Mouse (Mus musculus) lung, embryonic 15.5 days (tissue): ENCODE measurements around the gene Ttc23. TPM values are rescaled to one million over a fixed set of nuclear protein-coding genes. Genes with fewer than 3 reads are reported as not detected.

Experiments used
- ATAC-seq: fragments of 200-750 bp; cut with Nextera tagmentation; 2 replicates; pipeline ENCODE4 v1.8.0; 2017; ENCODE audit warnings: moderate number of reproducible peaks, borderline replicate concordance; ENCODE audit not compliant: low FRiP score, low TSS enrichment; ENCODE audit errors: extremely low read depth
- H3K27ac ChIP-seq: fragments of 300-500 bp; sonication (generic); 2 replicates; pipeline ENCODE4 v1.5.1; 2015; ENCODE audit warnings: moderate library complexity, mild to moderate bottlenecking, inconsistent platforms
- H3K27me3 ChIP-seq: fragments of 300-500 bp; sonication (generic); 2 replicates; pipeline ENCODE4 v1.6.1; 2015; ENCODE audit warnings: inconsistent platforms
- H3K36me3 ChIP-seq: fragments of 300-500 bp; sonication (generic); 2 replicates; pipeline ENCODE4 v1.6.1; 2015; ENCODE audit warnings: inconsistent platforms
- H3K4me1 ChIP-seq: fragments of 300-500 bp; sonication (generic); 2 replicates; pipeline ENCODE4 v1.6.1; 2015; ENCODE audit warnings: inconsistent platforms
- H3K4me2 ChIP-seq: fragments of 300-500 bp; sonication (generic); 2 replicates; pipeline ENCODE4 v1.6.1; 2015; ENCODE audit warnings: inconsistent platforms, mild to moderate bottlenecking, moderate library complexity
- H3K4me3 ChIP-seq: fragments of 300-500 bp; sonication (generic); 2 replicates; pipeline ENCODE4 v1.5.1; 2015; ENCODE audit warnings: mild to moderate bottlenecking, inconsistent platforms
- H3K9ac ChIP-seq: fragments of 300-500 bp; sonication (generic); 2 replicates; pipeline ENCODE4 v1.6.1; 2015; ENCODE audit warnings: inconsistent platforms
- H3K9me3 ChIP-seq: fragments of 300-500 bp; sonication (generic); 2 replicates; pipeline ENCODE4 v1.6.1; 2016; ENCODE audit warnings: inconsistent platforms
- WGBS: fragments of 180-500 bp; shearing (Covaris S2); methylation state at CpG from one replicate; pipeline ENCODE4 v1.1.7; 2015; 5-methylcytosine and 5-hydroxymethylcytosine counted together
- polyA plus RNA-seq: library from polyadenylated mRNA; unstranded; fragments of >200 nt; fragmentation: Nextera tagmentation; extraction: Ambion mirVana; gene quantifications from 2 replicates; pipeline ENCODE4 v1.2.1, GENCODE M21; 2015

The Ttc23 gene
- polyA plus RNA-seq, 1 experiment from 2014 or later: 26.8 TPM

- ATAC-seq: no peak
Observed at GRCm38 (mm10) chr7:67756636-67757035, 109.4 kb downstream of the Ttc23 start.

GRCm38 (mm10) chr7:67758506-67758857 is 111.3 kb downstream of the Ttc23 start:
- ATAC-seq: no peak; the same call in 1 of the 2 replicates
- 2% methylated on average over 19 of the region's 19 CpGs for WGBS
- no peaks in the 10 kb centered on the region for H3K9me3 ChIP-seq

More at GRCm38 (mm10) chr7:67756636-67757035, 109.4 kb downstream of the Ttc23 start:
- Histone ChIP-seq H3K9me3 (no peaks in the 10 kb centered on the region), H3K27me3 (peaks cover 10% of the 10 kb centered on the region), H3K36me3 (no peaks in the 10 kb centered on the region), H3K4me2 (no peak overlapping the region), H3K27ac (no peak overlapping the region), H3K9ac (no peak overlapping the region), H3K4me3 (no peak overlapping the region), H3K4me1 (peaks cover 15% of the 10 kb centered on the region)
- 79% methylated on average over 5 of the region's 5 CpGs for WGBS

DNA sequence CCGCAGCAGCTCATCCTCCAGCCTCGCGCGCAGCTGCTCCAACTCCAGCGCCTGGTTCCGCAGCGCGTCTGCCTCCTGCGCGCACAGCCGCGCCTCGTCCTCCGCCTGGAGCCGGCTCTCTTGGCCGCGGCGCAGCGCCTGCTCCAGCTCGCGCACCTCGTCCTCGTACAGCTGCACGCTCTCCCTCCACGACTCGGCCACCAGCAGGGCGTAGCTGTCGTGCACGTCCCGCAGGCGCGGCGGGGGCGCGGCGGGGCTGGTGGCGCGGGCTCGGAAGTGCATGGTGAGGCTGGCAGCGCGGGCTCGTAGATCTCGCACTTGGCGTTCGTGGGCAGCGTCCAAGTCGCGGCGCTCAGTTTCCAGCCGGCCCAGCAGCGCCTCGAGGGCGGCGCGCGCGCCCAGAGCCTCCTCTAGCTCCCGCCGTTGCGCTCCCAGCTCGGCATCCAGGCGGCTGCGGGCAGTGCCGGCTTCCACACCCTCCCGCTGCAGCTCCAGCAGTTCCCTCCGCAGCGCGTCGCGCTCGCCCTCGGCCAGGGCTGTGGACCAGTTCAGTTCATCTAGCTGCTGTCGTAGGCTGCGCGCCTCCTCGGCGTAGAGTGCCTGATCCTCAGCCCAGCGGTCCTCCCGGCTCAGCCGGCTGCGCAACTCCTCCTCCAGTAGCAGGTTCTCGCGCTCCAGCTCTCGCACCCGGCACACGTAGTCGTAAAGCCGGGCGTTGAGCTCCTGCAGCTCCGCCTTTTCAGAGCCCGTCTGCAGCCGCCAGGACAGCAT is 111.8 kb downstream of the Ttc23 start:
- H3K27me3 ChIP-seq: peaks cover 10% of the 10 kb centered on the region
- H3K4me2 ChIP-seq: peak overlapping the region; percentile 93
- peak; percentile 76 for ATAC-seq
- H3K27ac ChIP-seq: peak overlapping the region; percentile 62
- peak overlapping the region; percentile 54 for H3K9ac ChIP-seq
- peaks cover 15% of the 10 kb centered on the region for H3K4me1 ChIP-seq
- WGBS: under 1% methylated on average over 91 of the region's 92 CpGs
- no peaks in the 10 kb centered on the region for H3K9me3 ChIP-seq
- H3K4me3 ChIP-seq: peak overlapping the region; percentile 53
- no peaks in the 10 kb centered on the region for H3K36me3 ChIP-seq

More at GRCm38 (mm10) chr7:67758506-67758857, 111.3 kb downstream of the Ttc23 start:
- Histone ChIP-seq H3K4me2 (peak overlapping the region; percentile 93), H3K27me3 (peaks cover 10% of the 10 kb centered on the region), H3K27ac (peak overlapping the region; percentile 62; the same call in 1 of the 2 replicates), H3K4me3 (peak overlapping the region; percentile 53), H3K4me1 (peaks cover 15% of the 10 kb centered on the region), H3K36me3 (no peaks in the 10 kb centered on the region), H3K9ac (peak overlapping the region; percentile 54)

- H3K36me3 ChIP-seq: no peaks in the 10 kb centered on the region
- peak within 1 kb of the TSS; percentile 53 for H3K4me3 ChIP-seq
- peak within 1 kb of the TSS; percentile 62 for H3K27ac ChIP-seq
- H3K27me3 ChIP-seq: peaks cover 10% of the 10 kb centered on the region
- H3K9ac ChIP-seq: peak within 1 kb of the TSS; percentile 54
- ATAC-seq: peak; percentile 95
- peaks cover 12% of the 10 kb centered on the region for H3K4me1 ChIP-seq
- peak within 1 kb of the TSS; percentile 93 for H3K4me2 ChIP-seq
- no peaks in the 10 kb centered on the region for H3K9me3 ChIP-seq
- WGBS: under 1% methylated on average over 35 of the region's 37 CpGs
Observed at GRCm38 (mm10) chr7:67759629-67759995, 112.4 kb downstream of the Ttc23 start, which contains the start of gene Synm. Synm (minus strand) TSS chr7:67759742.

DNA sequence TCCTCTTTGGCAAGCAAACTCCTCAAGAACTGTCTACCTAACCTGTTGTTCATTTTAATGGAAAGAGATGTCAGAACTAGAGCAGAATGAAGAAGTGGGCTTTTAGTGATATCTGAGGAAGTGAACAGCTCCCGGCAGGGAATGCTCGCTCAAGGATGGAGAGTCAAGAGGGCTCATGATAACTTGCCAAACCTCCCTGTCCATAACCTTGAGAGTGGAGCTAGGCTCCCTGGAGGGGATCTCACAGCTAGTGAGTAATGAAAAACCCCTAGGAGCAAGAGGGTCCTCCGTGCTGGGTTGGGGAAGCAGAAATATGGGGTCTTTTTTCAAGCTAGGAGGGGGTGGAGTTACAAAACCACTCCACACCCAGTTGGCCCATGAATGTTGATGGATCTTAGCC is 116.4 kb downstream of the Ttc23 start:
- Histone ChIP-seq H3K9me3 (no peaks in the 10 kb centered on the region), H3K4me2 (no peak overlapping the region), H3K9ac (no peak overlapping the region), H3K27ac (no peak overlapping the region), H3K4me3 (no peak overlapping the region), H3K27me3 (peaks cover 10% of the 10 kb centered on the region; the same call in 1 of the 2 replicates), H3K36me3 (no peaks in the 10 kb centered on the region), H3K4me1 (peaks cover 2% of the 10 kb centered on the region)
- 37% methylated on average over 3 of the region's 3 CpGs for WGBS
- no peak for ATAC-seq

DNA sequence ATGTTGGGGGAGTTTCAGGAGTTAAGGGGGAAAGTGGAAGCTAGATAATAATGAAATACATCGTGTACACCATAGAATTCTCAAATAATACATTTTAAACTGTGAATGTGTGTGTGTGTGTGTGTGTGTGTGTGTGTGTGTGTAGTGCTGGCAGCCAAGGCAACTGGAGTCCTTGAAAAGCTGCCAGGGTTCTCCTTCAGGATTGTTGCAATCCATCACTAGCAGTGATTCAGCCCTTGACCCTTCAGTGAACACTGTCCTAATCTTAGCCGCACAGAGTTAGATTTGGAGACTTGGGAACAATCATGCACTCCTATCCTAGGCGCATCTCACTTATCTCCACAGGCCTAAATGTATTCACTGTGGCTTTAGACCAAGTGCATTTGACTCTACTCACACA is 120.9 kb downstream of the Ttc23 start:
- H3K4me2 ChIP-seq: no peak overlapping the region
- peaks cover 6% of the 10 kb centered on the region; the same call in 1 of the 2 replicates for H3K4me1 ChIP-seq
- WGBS: 42% methylated on average over 3 of the region's 3 CpGs
- no peak overlapping the region for H3K9ac ChIP-seq
- no peak for ATAC-seq
- no peaks in the 10 kb centered on the region for H3K36me3 ChIP-seq
- H3K4me3 ChIP-seq: no peak overlapping the region
- H3K27me3 ChIP-seq: no peaks in the 10 kb centered on the region
- H3K27ac ChIP-seq: no peak overlapping the region
- H3K9me3 ChIP-seq: no peaks in the 10 kb centered on the region

GRCm38 (mm10) chr7:67769487-67769886 is 122.3 kb downstream of the Ttc23 start:
- H3K9me3 ChIP-seq: no peaks in the 10 kb centered on the region
- no peak overlapping the region for H3K4me3 ChIP-seq
- no peak for ATAC-seq
- H3K27ac ChIP-seq: no peak overlapping the region
- no peaks in the 10 kb centered on the region for H3K27me3 ChIP-seq
- peaks cover 6% of the 10 kb centered on the region; the same call in 1 of the 2 replicates for H3K4me1 ChIP-seq
- H3K36me3 ChIP-seq: no peaks in the 10 kb centered on the region
- whole genome bisulfite sequencing: 88% methylated on average over 5 of the region's 5 CpGs
- H3K9ac ChIP-seq: no peak overlapping the region
- no peak overlapping the region for H3K4me2 ChIP-seq

GRCm38 (mm10) chr7:67772231-67772630 is 125.0 kb downstream of the Ttc23 start:
- Histone ChIP-seq H3K27me3 (no peaks in the 10 kb centered on the region), H3K9ac (no peak overlapping the region), H3K4me2 (no peak overlapping the region), H3K36me3 (no peaks in the 10 kb centered on the region), H3K27ac (no peak overlapping the region), H3K4me3 (no peak overlapping the region), H3K9me3 (no peaks in the 10 kb centered on the region), H3K4me1 (peaks cover 15% of the 10 kb centered on the region)
- ATAC-seq: no peak
- 88% methylated on average over 9 of the region's 9 CpGs for WGBS

DNA sequence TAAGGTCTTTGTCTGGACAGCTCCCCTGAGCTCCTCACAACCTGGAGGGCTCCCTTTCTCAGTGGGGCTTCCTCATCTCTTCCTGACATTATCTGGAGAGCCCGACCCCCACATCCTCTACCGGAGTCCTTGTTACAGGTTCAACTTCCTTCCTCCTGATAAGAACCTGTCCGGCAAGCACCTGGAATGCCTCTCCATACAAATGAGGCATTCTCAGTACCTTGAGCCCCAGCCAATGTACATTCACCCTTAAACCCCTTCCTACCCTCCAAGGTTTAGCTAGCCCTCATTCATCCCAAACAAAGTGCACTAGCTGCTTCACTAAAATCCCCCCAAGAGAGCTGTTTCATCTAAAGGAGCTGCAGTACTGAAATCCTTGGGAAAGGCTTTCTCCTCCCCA is 128.4 kb downstream of the Ttc23 start:
- Histone ChIP-seq H3K4me2 (no peak overlapping the region), H3K4me3 (no peak overlapping the region), H3K4me1 (peaks cover 16% of the 10 kb centered on the region), H3K36me3 (no peaks in the 10 kb centered on the region), H3K27me3 (no peaks in the 10 kb centered on the region), H3K9ac (no peak overlapping the region), H3K9me3 (no peaks in the 10 kb centered on the region), H3K27ac (peak overlapping the region; percentile 51; the same call in 1 of the 2 replicates)
- WGBS: 35% methylated on average over 3 of the region's 3 CpGs
- ATAC-seq: peak; percentile 62; the same call in 1 of the 2 replicates

DNA sequence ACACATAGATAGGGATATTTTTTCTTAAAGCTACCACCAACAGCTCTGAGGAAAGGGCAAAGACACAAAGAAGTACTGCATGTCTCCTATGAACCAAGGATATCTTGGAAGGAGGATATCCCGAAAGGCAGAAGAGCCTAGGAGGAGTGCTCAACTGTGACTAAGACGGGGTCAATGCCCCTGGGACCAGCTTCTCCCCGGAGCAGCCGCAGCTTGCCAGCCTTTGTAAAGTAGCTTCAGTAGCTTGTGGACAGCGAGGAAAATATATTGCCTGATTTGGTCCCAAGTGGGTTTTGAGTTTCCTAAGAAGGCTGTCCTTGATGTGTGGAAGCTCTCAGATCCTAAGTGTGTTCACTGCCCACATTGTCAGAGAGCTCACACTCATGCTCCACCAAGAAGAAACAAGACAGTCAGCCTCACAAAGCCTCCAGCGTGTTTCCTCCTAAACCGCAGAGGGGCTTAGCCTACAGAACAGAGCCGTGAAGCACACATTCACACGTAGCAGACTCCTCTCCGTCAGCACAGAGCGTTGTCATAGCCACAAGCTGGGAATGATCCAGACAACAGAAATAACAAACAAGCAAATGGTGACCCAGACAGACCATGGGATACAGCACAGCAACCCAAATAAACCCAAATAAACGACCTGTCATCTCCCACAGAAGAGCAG is 129.6 kb downstream of the Ttc23 start:
- no peak overlapping the region for H3K9ac ChIP-seq
- 42% methylated on average over 12 of the region's 12 CpGs for WGBS
- no peak overlapping the region; the same call in 1 of the 2 replicates for H3K4me2 ChIP-seq
- H3K9me3 ChIP-seq: no peaks in the 10 kb centered on the region
- H3K4me3 ChIP-seq: no peak overlapping the region
- ATAC-seq: no peak
- H3K36me3 ChIP-seq: no peaks in the 10 kb centered on the region
- H3K4me1 ChIP-seq: peaks cover 10% of the 10 kb centered on the region
- H3K27ac ChIP-seq: 0 out of 2 replicates have a peak overlapping the region, but pooled peaks have one; percentile 44
- no peaks in the 10 kb centered on the region for H3K27me3 ChIP-seq

DNA sequence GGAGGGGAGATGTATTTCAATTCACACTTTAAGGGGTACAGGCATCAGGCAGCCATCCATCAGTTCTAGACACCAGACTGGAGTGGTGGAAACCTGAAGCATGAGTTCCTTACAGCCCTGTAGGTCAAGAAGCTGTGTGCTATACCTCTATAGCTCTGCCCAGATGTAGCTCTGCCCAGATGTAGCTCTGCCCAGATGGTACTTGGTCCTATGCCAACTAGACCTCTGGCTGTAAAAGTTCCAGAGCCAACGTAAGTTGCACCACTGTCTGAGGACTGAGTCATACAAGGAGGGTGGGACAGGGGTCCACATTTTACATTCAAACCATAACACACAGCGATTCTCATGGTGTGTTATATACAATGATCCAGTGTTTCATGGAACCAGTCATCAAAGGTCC is 140.7 kb downstream of the Ttc23 start:
- no peak overlapping the region for H3K27ac ChIP-seq
- no peak overlapping the region for H3K4me3 ChIP-seq
- H3K9ac ChIP-seq: no peak overlapping the region
- H3K36me3 ChIP-seq: no peaks in the 10 kb centered on the region
- no peaks in the 10 kb centered on the region for H3K9me3 ChIP-seq
- peaks cover 8% of the 10 kb centered on the region; the same call in 1 of the 2 replicates for H3K4me1 ChIP-seq
- WGBS: 53% methylated on average over 2 of the region's 2 CpGs
- no peaks in the 10 kb centered on the region for H3K27me3 ChIP-seq
- no peak overlapping the region for H3K4me2 ChIP-seq
- ATAC-seq: no peak

GRCm38 (mm10) chr7:67788713-67789112 is 141.5 kb downstream of the Ttc23 start:
- no peaks in the 10 kb centered on the region for H3K9me3 ChIP-seq
- H3K4me3 ChIP-seq: no peak overlapping the region; the same call in 1 of the 2 replicates
- 10% methylated on average over 10 of the region's 10 CpGs for whole genome bisulfite sequencing
- no peak for ATAC-seq
- no peak overlapping the region for H3K9ac ChIP-seq
- no peaks in the 10 kb centered on the region for H3K27me3 ChIP-seq
- no peak overlapping the region for H3K27ac ChIP-seq
- H3K36me3 ChIP-seq: no peaks in the 10 kb centered on the region
- H3K4me2 ChIP-seq: peak overlapping the region; percentile 30; the same call in 1 of the 2 replicates
- peaks cover 10% of the 10 kb centered on the region; the same call in 1 of the 2 replicates for H3K4me1 ChIP-seq
